In genomic region chr1:141717510-141717909, GRCm38 (mm10) we compare ENCODE assay signal across 18 mouse cellular contexts.
DNase-seq lines count a peak whose midpoint lies in the region; ATAC-seq lines count a peak whose summit lies in the region.
"Had no signal": no experiment of that assay in that cellular context is flagged by ENCODE, and none has a peak within 500 bp of the region (broad histone marks: within the 10 kb centered on the region; RNA-seq: fewer than 3 reads in every experiment).

No protein-coding gene starts in this region.

- H3K9me3 ChIP-seq in neural tube, embryonic 12.5 days, result no peaks in the 10 kb centered on the region
- no peaks in the 10 kb centered on the region for H3K9me3 ChIP-seq in hindbrain, embryonic 12.5 days (replicated peaks)
- H3K9me3 ChIP-seq in midbrain, embryonic 14.5 days (ENCODE audit: control insufficient read depth, low read length), result no peaks in the 10 kb centered on the region
- H3K9me3 ChIP-seq: limb, embryonic 12.5 days; megakaryocyte, embryonic 14.5 days had no signal

- H3K36me3 ChIP-seq in neural tube, embryonic 12.5 days, result no peaks in the 10 kb centered on the region
- no peaks in the 10 kb centered on the region for H3K36me3 ChIP-seq in hindbrain, embryonic 12.5 days
- no peaks in the 10 kb centered on the region for H3K36me3 ChIP-seq in midbrain, embryonic 14.5 days (ENCODE audit: control insufficient read depth, insufficient read depth, low read length)
- H3K36me3 ChIP-seq: limb, embryonic 12.5 days had no signal

- whole genome bisulfite sequencing in neural tube, embryonic 12.5 days, result 16% methylated on average over 6 of the region's 6 CpGs
- WGBS in hindbrain, embryonic 12.5 days, result 27% methylated on average over 6 of the region's 6 CpGs
- WGBS in midbrain, embryonic 14.5 days, result 23% methylated on average over 6 of the region's 6 CpGs

- no peak overlapping the region for H3K9ac ChIP-seq in neural tube, embryonic 12.5 days
- H3K9ac ChIP-seq in hindbrain, embryonic 12.5 days, result no peak overlapping the region
- no peak overlapping the region for H3K9ac ChIP-seq in midbrain, embryonic 14.5 days (replicated peaks; ENCODE audit: low read length)
- H3K9ac ChIP-seq: limb, embryonic 12.5 days; liver, embryonic 14.5 days had no signal

- DNase-seq in neural tube, embryonic 10.5 days (ENCODE audit: extremely low spot score, low spot score), result no peak
- DNase-seq in midbrain, embryonic 14.5 days, result peak; percentile 51
- DNase-seq in retina, postnatal 1 day, result peak; percentile 33
- no peak for DNase-seq in lung, postnatal 10 days
- DNase-seq in cerebellum, postnatal 36 days, result no peak
- no peak for DNase-seq in layer of hippocampus, adult 18-20 months (ENCODE audit: low spot score in 2 of 2)
- DNase-seq: adrenal gland, postnatal 25 days; cerebellum, adult 9-10 months; heart, postnatal 36 days; kidney, adult 11 months; thymus, adult 18-20 months had no signal

- 0 out of 2 replicates have a peak, but pooled peaks have one; percentile 38 for ATAC-seq in neural tube, embryonic 12.5 days (ENCODE audit: low FRiP score, low read depth)
- ATAC-seq in hindbrain, embryonic 12.5 days (ENCODE audit: low FRiP score), result no peak
- peak; percentile 44; the same call in 1 of the 2 replicates for ATAC-seq in midbrain, embryonic 14.5 days (ENCODE audit: low FRiP score, low TSS enrichment)

- H3K4me1 ChIP-seq in neural tube, embryonic 12.5 days, result peaks cover 6% of the 10 kb centered on the region; the same call in 1 of the 2 replicates
- peaks cover 4% of the 10 kb centered on the region; the same call in 1 of the 2 replicates for H3K4me1 ChIP-seq in hindbrain, embryonic 12.5 days
- 0 out of 2 replicates have a peak, but pooled peaks cover 3% of the 10 kb centered on the region for H3K4me1 ChIP-seq in midbrain, embryonic 14.5 days (ENCODE audit: control insufficient read depth, insufficient read depth, low read length)
- H3K4me1 ChIP-seq: limb, embryonic 12.5 days; megakaryocyte, embryonic 14.5 days had no signal

- no peak overlapping the region for H3K27ac ChIP-seq in neural tube, embryonic 12.5 days
- no peak overlapping the region for H3K27ac ChIP-seq in hindbrain, embryonic 12.5 days
- no peak overlapping the region for H3K27ac ChIP-seq in midbrain, embryonic 14.5 days (replicated peaks; ENCODE audit: low read depth, low read length)
- H3K27ac ChIP-seq: kidney, postnatal 0 days; limb, embryonic 12.5 days; liver, embryonic 14.5 days had no signal

- H3K4me2 ChIP-seq in neural tube, embryonic 12.5 days (replicated peaks), result no peak overlapping the region
- 0 out of 2 replicates have a peak overlapping the region, but pooled peaks have one; percentile 19 for H3K4me2 ChIP-seq in hindbrain, embryonic 12.5 days (replicated peaks)
- 0 out of 2 replicates have a peak overlapping the region, but pooled peaks have one; percentile 16 for H3K4me2 ChIP-seq in midbrain, embryonic 14.5 days (ENCODE audit: low read length)
- H3K4me2 ChIP-seq: heart, embryonic 11.5 days; limb, embryonic 12.5 days had no signal

- no peaks in the 10 kb centered on the region for H3K27me3 ChIP-seq in neural tube, embryonic 12.5 days (replicated peaks)
- H3K27me3 ChIP-seq in hindbrain, embryonic 12.5 days, result no peaks in the 10 kb centered on the region
- no peaks in the 10 kb centered on the region for H3K27me3 ChIP-seq in midbrain, embryonic 14.5 days (ENCODE audit: control insufficient read depth, insufficient read depth, low read length)
- H3K27me3 ChIP-seq: limb, embryonic 12.5 days; megakaryocyte, embryonic 14.5 days had no signal

- H3K4me3 ChIP-seq in neural tube, embryonic 12.5 days, result no peak overlapping the region
- H3K4me3 ChIP-seq in hindbrain, embryonic 12.5 days, result no peak overlapping the region
- no peak overlapping the region for H3K4me3 ChIP-seq in midbrain, embryonic 14.5 days (replicated peaks; ENCODE audit: low read depth, low read length)
- H3K4me3 ChIP-seq: limb, embryonic 12.5 days; megakaryocyte, embryonic 14.5 days had no signal

Comparison
In these comparisons a context has a peak if more than half of its experiments do, and no peak if none do; other contexts are left out.
1. DNase-seq: peak in midbrain, embryonic 14.5 days (single experiment) and retina, postnatal 1 day (single experiment); none in neural tube, embryonic 10.5 days (single experiment), lung, postnatal 10 days (single experiment), cerebellum, postnatal 36 days (0 of 2) and layer of hippocampus, adult 18-20 months (0 of 2).